ENCODE assay signal across 8 mouse cellular contexts in the genomic region with DNA sequence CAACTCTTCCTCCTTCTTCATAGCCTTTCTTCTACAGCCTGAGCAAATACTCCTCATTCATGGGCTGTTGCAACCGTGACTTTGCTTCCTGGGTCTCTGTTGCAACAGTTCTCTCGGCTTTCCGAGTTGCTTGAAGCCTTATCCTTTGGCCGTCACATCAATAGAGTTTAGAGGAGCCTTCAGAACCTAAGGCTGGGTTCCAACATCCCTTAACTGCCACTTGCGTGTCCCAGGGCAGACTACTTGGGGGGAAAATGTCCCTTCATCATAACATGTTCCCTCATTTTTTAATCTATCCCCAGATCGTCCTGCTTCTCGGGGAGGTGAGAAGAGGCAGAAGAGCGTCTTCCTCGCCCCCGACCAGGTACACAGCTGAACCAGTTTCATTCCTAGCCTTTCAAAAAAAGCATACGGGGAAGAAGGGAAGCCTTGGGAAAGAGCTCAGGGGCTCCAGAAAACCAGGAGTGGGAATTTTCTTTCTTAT. TPM values are rescaled to one million over a fixed set of nuclear protein-coding genes. Genes with fewer than 3 reads are reported as not detected.
DNase-seq lines count a peak whose midpoint lies in the region; ATAC-seq and TF ChIP-seq lines count a peak whose summit lies in the region.

No protein-coding gene starts in this region.

- in situ Hi-C loops in CH12.LX (cut with MboI; ENCODE audit: low pct_ligation_motif_present, low pct_unique_long_range_greater_than_20kb, low sequenced_read_pairs), result no loop called here

- peaks cover 0 to 23% of the 10 kb centered on the region in 2 experiments; a peak in 2 of 4 replicates for H3K4me1 ChIP-seq in CH12.LX (ENCODE audit: control insufficient read depth in 1 of 2, insufficient read depth in 2 of 2)
- peaks cover 5 to 23% of the 10 kb centered on the region in 2 experiments for H3K4me1 ChIP-seq in heart, embryonic 14.5 days (ENCODE audit: control insufficient read depth in 2 of 2, insufficient read depth in 2 of 2, low read length in 2 of 2)
- peaks cover 14% of the 10 kb centered on the region for H3K4me1 ChIP-seq in stomach, embryonic 14.5 days (ENCODE audit: control insufficient read depth, insufficient read depth, low read length)

- TF ChIP-seq RAD21 in CH12.LX (IDR thresholded peaks at IDR 0.05; ENCODE audit: low read depth, low read length), result no peak

- H3K4me2 ChIP-seq in CH12.LX (ENCODE audit: insufficient read depth, low read depth, poor library complexity, severe bottlenecking), result peak overlapping the region; percentile 80
- H3K4me2 ChIP-seq in heart, embryonic 14.5 days (ENCODE audit: low read length), result peak overlapping the region; percentile 89
- peak overlapping the region; percentile 70 for H3K4me2 ChIP-seq in stomach, embryonic 14.5 days (replicated peaks; ENCODE audit: low read depth, low read length)

- WGBS in heart, embryonic 14.5 days, result 1% methylated on average over 11 of the region's 11 CpGs
- 0% methylated on average over 11 of the region's 11 CpGs for WGBS in stomach, embryonic 14.5 days

- dilution Hi-C loops in CH12.LX (cut with MboI; ENCODE audit: extremely low pct_ligation_motif_present, extremely low pct_unique_long_range_greater_than_20kb, low sequenced_read_pairs), result no loop called here

- TF ChIP-seq POLR2A in CH12.LX (IDR thresholded peaks at IDR 0.05; ENCODE audit: low read depth, low read length), result no peak; the same call in 1 of the 2 replicates

- no peaks in the 10 kb centered on the region for H3K27me3 ChIP-seq in CH12.LX (replicated peaks)
- H3K27me3 ChIP-seq in heart, embryonic 14.5 days (ENCODE audit: control insufficient read depth, insufficient read depth, low read length), result no peaks in the 10 kb centered on the region
- no peaks in the 10 kb centered on the region for H3K27me3 ChIP-seq in stomach, embryonic 14.5 days (ENCODE audit: control insufficient read depth, insufficient read depth, low read length)

- peaks cover 0 to 2% of the 10 kb centered on the region in 2 experiments for H3K36me3 ChIP-seq in CH12.LX (replicated peaks in 1 of 2; ENCODE audit: control insufficient read depth in 1 of 2, insufficient read depth in 1 of 2, low read length in 1 of 2)
- H3K36me3 ChIP-seq in heart, embryonic 14.5 days (ENCODE audit: control insufficient read depth, insufficient read depth, low read length), result peaks cover 4% of the 10 kb centered on the region; the same call in 1 of the 2 replicates
- no peaks in the 10 kb centered on the region for H3K36me3 ChIP-seq in stomach, embryonic 14.5 days (ENCODE audit: control insufficient read depth, insufficient read depth, low read length)

- no peak for TF ChIP-seq CTCF in CH12.LX (conservative IDR thresholded peaks at IDR 0.05 in 1 of 2, IDR thresholded peaks at IDR 0.05 in 1 of 2; ENCODE audit: low read depth in 2 of 2, low read length in 2 of 2)

- H3K4me3 ChIP-seq in CH12.LX (replicated peaks in 1 of 3; ENCODE audit: low read depth in 2 of 3, low read length in 2 of 3, poor library complexity in 1 of 3), result peak overlapping the region; percentile 68 to 86 (median 75)
- H3K4me3 ChIP-seq in heart, embryonic 14.5 days (ENCODE audit: control insufficient read depth in 1 of 2, insufficient read depth in 1 of 2, low read depth in 1 of 2, low read length in 2 of 2), result peak overlapping the region; percentile 82 to 83
- H3K4me3 ChIP-seq in stomach, embryonic 14.5 days (ENCODE audit: low read depth, low read length), result peak overlapping the region; percentile 78

- no peak for ATAC-seq in heart, embryonic 14.5 days (ENCODE audit: insufficient number of reproducible peaks, insufficient read depth, low FRiP score, low read depth)
- ATAC-seq in megakaryocyte-erythroid progenitor cell, adult 5-6 weeks (replicated peaks; ENCODE audit: low FRiP score, low TSS enrichment, poor library complexity, severe bottlenecking), result peak; percentile 7; the same call in 1 of the 2 replicates
- ATAC-seq in stomach, embryonic 14.5 days (ENCODE audit: insufficient number of reproducible peaks, insufficient read depth, low FRiP score, low read depth), result no peak

- H3K79me2 ChIP-seq in CH12.LX (replicated peaks; ENCODE audit: control insufficient read depth, extremely low read depth, insufficient read depth, poor library complexity, severe bottlenecking), result 0 out of 2 replicates have a peak, but pooled peaks cover 2% of the 10 kb centered on the region

- H3K27ac ChIP-seq in CH12.LX (ENCODE audit: insufficient read depth, low read depth), result peak overlapping the region; percentile 41; the same call in 1 of the 2 replicates
- H3K27ac ChIP-seq in heart, embryonic 14.5 days (replicated peaks in 1 of 2; ENCODE audit: control insufficient read depth in 1 of 2, insufficient read depth in 1 of 2, low read depth in 2 of 2, low read length in 2 of 2), result peak overlapping the region; percentile 96 to 99
- peak overlapping the region; percentile 90 for H3K27ac ChIP-seq in stomach, embryonic 14.5 days (ENCODE audit: low read length)

- peak overlapping the region; percentile 96 for H3K9ac ChIP-seq in CH12.LX (ENCODE audit: insufficient read depth, low read depth)
- H3K9ac ChIP-seq in heart, embryonic 14.5 days (ENCODE audit: low read length), result peak overlapping the region; percentile 94
- H3K9ac ChIP-seq in stomach, embryonic 14.5 days (replicated peaks; ENCODE audit: low read depth, low read length), result peak overlapping the region; percentile 72

- H3K9me3 ChIP-seq in CH12.LX (replicated peaks; ENCODE audit: low read length), result no peaks in the 10 kb centered on the region
- H3K9me3 ChIP-seq in heart, embryonic 14.5 days (ENCODE audit: control insufficient read depth, low read length), result no peaks in the 10 kb centered on the region
- H3K9me3 ChIP-seq in stomach, embryonic 14.5 days (ENCODE audit: control insufficient read depth, low read depth, low read length), result no peaks in the 10 kb centered on the region

- TF ChIP-seq EP300 in CH12.LX (IDR thresholded peaks at IDR 0.05; ENCODE audit: low read length), result no peak

- peak; percentile 52 for DNase-seq in 3134 (ENCODE audit: extremely low read depth, insufficient read length, low spot score)
- peak; percentile 37 for DNase-seq in CH12.LX (ENCODE audit: extremely low read depth)
- DNase-seq in embryo, embryonic 11 days, result peak; percentile 48
- peak; percentile 15 to 19 for DNase-seq in layer of hippocampus, postnatal 25 days (ENCODE audit: extremely low spot score in 1 of 2, low spot score in 1 of 2)
- no peak for DNase-seq in Muller cell, postnatal 12 days (ENCODE audit: inconsistent ontology term)

TF ChIP-seq in CH12.LX, 34 proteins besides CTCF, POLR2A, EP300 and RAD21 (continues in another document):
- no peak for TF ChIP-seq ZMIZ1 (IDR thresholded peaks at IDR 0.05; ENCODE audit: low read depth, low read length)
- TF ChIP-seq RCOR1 (conservative IDR thresholded peaks at IDR 0.05; ENCODE audit: low read depth, low read length), result no peak

RNA-seq across cellular contexts. Expression of gene Prune1, which starts 0.5 kb away (rescaled TPM):
- total RNA-seq in CH12.LX (2012; rRNA removed), result 7.1 and 8.4 TPM in 2 replicates
- 7.1 and 8.5 TPM in 2 replicates for total RNA-seq in CH12.LX (2014; rRNA removed)
- polyA plus RNA-seq in CH12.LX (2012; ENCODE audit: insufficient read length, low read depth), result 8.8 and 9.1 TPM in 2 replicates
- 29.8 and 31.7 TPM in 2 replicates for polyA plus RNA-seq in heart, embryonic 14.5 days (2014; fragmentation: Nextera tagmentation; extraction: Ambion mirVana)
- 10 to 100 TPM; 20.6 to 22.6 TPM for total RNA-seq in layer of hippocampus, postnatal 25 days (2021)
- total RNA-seq in megakaryocyte-erythroid progenitor cell, adult 5-6 weeks (2014; fragmentation: Nextera tagmentation), result 20.2 and 24.8 TPM in 2 replicates
- 10.1 and 14.6 TPM in 2 replicates for total RNA-seq in megakaryocyte-erythroid progenitor cell, adult 5-6 weeks (2017)
- polyA plus RNA-seq in stomach, embryonic 14.5 days (2014; fragmentation: Nextera tagmentation; extraction: Ambion mirVana), result 20.1 and 23.1 TPM in 2 replicates

RNA-seq across cellular contexts. Expression of gene Mindy1, which starts 1.3 kb away (rescaled TPM):
- total RNA-seq in CH12.LX (2012; rRNA removed) (4.9 and 5.4 TPM in 2 replicates), CH12.LX (2014; rRNA removed) (5.0 and 6.0 TPM in 2 replicates)
- polyA plus RNA-seq in CH12.LX (2012; ENCODE audit: insufficient read length, low read depth), result 8.7 and 14.4 TPM in 2 replicates
- 25.6 and 28.8 TPM in 2 replicates for polyA plus RNA-seq in heart, embryonic 14.5 days (2014; fragmentation: Nextera tagmentation; extraction: Ambion mirVana)
- total RNA-seq in layer of hippocampus, postnatal 25 days (2021), result 10 to 100 TPM; 21.5 to 24.2 TPM
- 36.8 and 46.9 TPM in 2 replicates for total RNA-seq in megakaryocyte-erythroid progenitor cell, adult 5-6 weeks (2014; fragmentation: Nextera tagmentation)
- total RNA-seq in megakaryocyte-erythroid progenitor cell, adult 5-6 weeks (2017), result 37.5 and 45.3 TPM in 2 replicates
- 47.1 and 51.1 TPM in 2 replicates for polyA plus RNA-seq in stomach, embryonic 14.5 days (2014; fragmentation: Nextera tagmentation; extraction: Ambion mirVana)

RNA-seq across cellular contexts. Expression of gene Anxa9, which starts 24.6 kb away (rescaled TPM):
- total RNA-seq in CH12.LX (2012; rRNA removed), result 1.9 and 2.5 TPM in 2 replicates
- total RNA-seq in CH12.LX (2014; rRNA removed), result 1.4 and 1.5 TPM in 2 replicates
- polyA plus RNA-seq in CH12.LX (2012; ENCODE audit: insufficient read length, low read depth), result 3.6 and 4.1 TPM in 2 replicates
- 0.88 TPM in 2 replicates for polyA plus RNA-seq in heart, embryonic 14.5 days (2014; fragmentation: Nextera tagmentation; extraction: Ambion mirVana)
- total RNA-seq in layer of hippocampus, postnatal 25 days (2021), result 1 to 10 TPM in 1 of 2 experiments, under 1 TPM in 1; 0.47 to 1.2 TPM
- total RNA-seq in megakaryocyte-erythroid progenitor cell, adult 5-6 weeks (2014; fragmentation: Nextera tagmentation), result 25.5 and 35.5 TPM in 2 replicates
- total RNA-seq in megakaryocyte-erythroid progenitor cell, adult 5-6 weeks (2017), result 15.6 and 16.7 TPM in 2 replicates
- polyA plus RNA-seq in stomach, embryonic 14.5 days (2014; fragmentation: Nextera tagmentation; extraction: Ambion mirVana), result 1.7 and 2.1 TPM in 2 replicates

RNA-seq across cellular contexts. Expression of gene Bnipl, which starts 31.4 kb away (rescaled TPM):
- 0.17 TPM in 1 of 2 replicates, not detected in the other for total RNA-seq in CH12.LX (2012; rRNA removed)
- not detected in 2 replicates for total RNA-seq in CH12.LX (2014; rRNA removed)
- polyA plus RNA-seq in CH12.LX (2012; ENCODE audit: insufficient read length, low read depth), result 0.30 and 0.33 TPM in 2 replicates
- not detected in 2 replicates for polyA plus RNA-seq in heart, embryonic 14.5 days (2014; fragmentation: Nextera tagmentation; extraction: Ambion mirVana)
- under 1 TPM; 0.22 to 0.52 TPM for total RNA-seq in layer of hippocampus, postnatal 25 days (2021)
- total RNA-seq in megakaryocyte-erythroid progenitor cell, adult 5-6 weeks (2014; fragmentation: Nextera tagmentation), result not detected in 2 replicates
- not detected in 2 replicates for total RNA-seq in megakaryocyte-erythroid progenitor cell, adult 5-6 weeks (2017)
- polyA plus RNA-seq in stomach, embryonic 14.5 days (2014; fragmentation: Nextera tagmentation; extraction: Ambion mirVana), result 8.2 and 8.4 TPM in 2 replicates

RNA-seq across cellular contexts. Expression of gene Cers2, which starts 32.2 kb away (rescaled TPM):
- total RNA-seq in CH12.LX (2012; rRNA removed) (70.6 and 81.1 TPM in 2 replicates), CH12.LX (2014; rRNA removed) (96.7 and 105 TPM in 2 replicates)
- 84.5 and 89.8 TPM in 2 replicates for polyA plus RNA-seq in CH12.LX (2012; ENCODE audit: insufficient read length, low read depth)
- polyA plus RNA-seq in heart, embryonic 14.5 days (2014; fragmentation: Nextera tagmentation; extraction: Ambion mirVana), result 118 and 123 TPM in 2 replicates
- 10 to 100 TPM; 71.2 to 73.9 TPM for total RNA-seq in layer of hippocampus, postnatal 25 days (2021)
- 199 and 268 TPM in 2 replicates for total RNA-seq in megakaryocyte-erythroid progenitor cell, adult 5-6 weeks (2014; fragmentation: Nextera tagmentation)
- 118 and 125 TPM in 2 replicates for total RNA-seq in megakaryocyte-erythroid progenitor cell, adult 5-6 weeks (2017)
- 136 and 146 TPM in 2 replicates for polyA plus RNA-seq in stomach, embryonic 14.5 days (2014; fragmentation: Nextera tagmentation; extraction: Ambion mirVana)

Comparison
In these comparisons a context has a peak if more than half of its experiments do, and no peak if none do; other contexts are left out.
1. H3K27ac ChIP-seq: peak in every context shown above with its lines; median percentile 98 in heart, embryonic 14.5 days; 90 in stomach, embryonic 14.5 days; 41 in CH12.LX.
2. RNA of gene Anxa9, which starts 24.6 kb away (total RNA-seq): 15.6 to 35.5 TPM in megakaryocyte-erythroid progenitor cell, adult 5-6 weeks; 1.4 to 2.5 TPM in CH12.LX and 0.47 to 1.2 TPM in layer of hippocampus, postnatal 25 days; every median in the first group is over 4 times any median in the second.
3. Peak in every context shown above with its lines, with median percentiles within 50 percentile points of each other: H3K4me2 ChIP-seq, H3K4me3 ChIP-seq and H3K9ac ChIP-seq.